Mouse (Mus musculus): ENCODE data around the gene Pdgfc.

DNA sequence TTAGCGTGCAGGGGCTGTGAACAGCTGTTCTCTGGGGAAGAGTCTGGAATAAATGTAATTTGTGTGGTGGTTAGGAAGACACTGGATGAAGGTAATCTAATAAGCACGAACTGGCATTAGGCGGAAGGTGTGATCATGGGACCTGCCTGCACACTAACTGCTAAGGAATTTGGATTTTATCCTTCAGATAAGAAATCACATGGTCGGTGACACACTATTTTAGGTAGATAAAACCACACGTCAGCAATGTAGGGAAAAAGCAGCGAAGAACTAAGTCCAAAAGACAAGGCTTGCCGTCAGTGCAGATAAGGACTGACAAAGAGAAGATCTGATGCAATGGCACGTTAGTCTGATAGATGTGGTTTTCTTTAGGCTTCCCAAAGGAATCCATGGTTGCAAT, 164.4 kb downstream of the Pdgfc start:
- TF ChIP-seq POLR2A (IDR thresholded peaks at IDR 0.05; ENCODE audit: extremely low read depth, insufficient read depth, low read length) = no peak
- TF ChIP-seq CTCF (IDR thresholded peaks at IDR 0.05; ENCODE audit: extremely low read depth, insufficient read depth, low read length) = no peak

Data from cortical plate, adult 2 months (tissue).